Mouse (Mus musculus) spleen, postnatal 36 days (tissue): ENCODE data around the gene Sp100.

ENCODE experiments used
- DNase-seq, 2 experiments: peaks; one replicate each; pipeline ENCODE4 v3.0.0; 2022; ENCODE audit warnings: low spot score in 2 of 2, mixed read lengths in 1 of 2

Sp100 gene

DNA sequence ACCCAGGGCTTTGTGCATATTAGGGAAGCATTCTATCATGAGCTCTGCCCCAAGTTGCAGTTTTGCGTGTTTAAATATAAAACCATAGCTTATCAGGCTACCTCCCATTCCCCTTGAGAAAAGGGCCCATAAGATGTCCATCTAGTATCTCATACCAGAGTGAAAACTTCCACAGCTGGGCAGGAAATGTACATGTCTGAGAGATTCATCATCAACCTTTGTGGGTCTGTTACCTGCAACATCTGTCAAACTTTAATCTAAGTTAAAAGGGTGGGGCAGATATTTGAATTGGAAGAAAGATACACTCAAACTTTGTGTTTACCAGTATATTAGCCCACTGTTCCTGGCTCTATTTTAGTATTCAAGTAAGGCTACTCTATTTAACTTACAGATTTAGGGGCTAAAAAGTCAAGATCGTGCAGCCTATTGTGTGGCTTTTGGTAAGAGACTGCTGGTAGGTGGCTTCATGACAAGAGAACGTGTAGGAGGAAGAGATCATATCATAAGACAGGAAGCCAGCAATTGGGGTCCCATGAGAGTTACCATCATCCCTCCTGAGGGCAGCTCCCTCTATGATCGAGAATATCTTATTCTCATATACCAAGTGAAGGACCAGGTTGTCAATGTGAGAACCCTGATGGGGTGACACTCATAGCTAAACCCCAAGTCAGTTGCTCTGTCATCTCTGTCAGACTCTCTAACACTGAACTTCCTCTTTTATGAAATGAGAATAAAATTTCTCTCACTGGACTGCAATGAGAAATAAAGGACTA is 48.1 kb downstream of the Sp100 start:
- DNase-seq, result peak in 1 of 2 experiments; percentile 11

DNA sequence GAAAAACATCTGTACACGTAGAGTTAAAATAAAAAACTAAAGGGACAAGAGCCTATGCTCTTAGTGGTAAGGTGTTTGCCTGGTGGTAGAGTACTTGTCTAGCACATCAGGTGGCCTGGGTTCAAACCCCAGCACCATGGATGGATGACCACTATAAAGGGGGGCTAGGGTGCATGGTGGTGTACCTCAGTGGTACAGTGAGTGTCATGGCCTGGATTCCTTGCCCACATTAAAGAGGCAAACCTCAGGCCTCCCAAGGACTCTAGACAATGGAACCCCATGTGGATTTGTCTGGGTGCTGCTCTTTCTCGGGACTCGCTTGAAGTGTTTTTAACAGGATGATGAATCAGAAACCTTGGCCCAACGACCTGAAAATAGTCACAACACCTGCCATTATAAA is 52.7 kb downstream of the Sp100 start:
- DNase-seq, result no peak

DNA sequence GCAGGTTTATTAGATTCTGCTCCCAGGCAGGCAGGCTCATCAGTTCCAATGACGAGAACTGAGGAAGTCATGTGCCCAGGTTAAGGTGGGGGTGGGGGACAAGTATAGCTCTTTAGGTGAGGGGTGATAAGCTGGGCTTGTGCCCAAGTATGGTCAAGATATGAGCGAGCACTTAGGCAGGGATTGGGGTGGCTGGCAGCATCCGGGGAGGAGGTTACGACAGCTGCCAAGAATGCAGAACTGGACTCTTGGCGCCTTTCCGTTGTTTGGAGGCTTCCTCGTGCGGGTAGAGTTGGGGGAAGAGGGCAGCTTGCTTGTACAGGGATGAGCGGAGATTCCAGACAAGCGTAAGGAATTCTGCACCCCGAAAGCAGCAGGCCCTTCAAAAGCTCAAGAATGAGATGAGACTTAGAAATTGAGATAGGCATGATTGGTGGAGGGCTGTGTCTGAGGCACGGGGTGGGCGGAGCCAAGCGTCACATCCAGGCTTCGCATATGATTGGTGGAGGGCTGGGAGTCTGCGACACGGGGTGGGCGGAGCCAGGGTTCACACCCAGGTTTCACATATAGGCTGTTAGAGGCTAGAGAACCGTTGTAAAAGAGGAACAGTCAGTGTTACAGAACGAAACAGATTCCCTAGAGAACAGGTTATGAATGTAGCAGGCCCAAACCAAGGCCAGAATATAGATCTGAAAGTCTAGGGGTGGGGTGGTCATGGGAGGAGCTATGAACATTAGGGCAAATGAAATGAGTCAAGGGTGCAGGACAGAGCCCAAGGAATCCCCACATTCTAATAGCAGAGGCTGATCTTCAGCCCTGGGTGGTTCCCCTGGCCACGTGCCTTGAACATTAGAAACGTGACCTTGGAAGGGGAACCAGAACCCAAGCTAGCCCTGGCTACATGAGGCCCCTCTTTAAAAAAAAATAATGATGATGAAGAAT is 53.7 kb downstream of the Sp100 start:
- DNase-seq, result peak; percentile 95 to 96

DNA sequence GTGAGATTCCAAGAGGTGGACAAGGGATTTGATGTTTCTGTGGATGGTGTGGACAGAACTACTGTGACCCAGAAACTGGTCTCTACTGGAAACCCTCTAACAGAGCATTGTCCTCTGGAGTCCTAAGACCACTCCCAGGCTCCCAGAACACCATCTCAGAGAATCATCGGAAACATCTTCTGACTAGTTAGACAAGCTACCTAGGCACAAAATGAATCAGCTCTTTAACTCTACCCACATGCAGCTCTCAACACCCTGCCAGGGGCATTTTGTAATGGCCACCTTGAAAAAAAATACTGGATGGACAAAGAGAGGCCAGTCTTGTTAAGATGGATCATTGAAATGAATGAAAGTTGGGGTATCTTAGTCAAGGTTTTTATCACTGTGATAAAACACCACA is 55.8 kb downstream of the Sp100 start:
- DNase-seq, result no peak

DNA sequence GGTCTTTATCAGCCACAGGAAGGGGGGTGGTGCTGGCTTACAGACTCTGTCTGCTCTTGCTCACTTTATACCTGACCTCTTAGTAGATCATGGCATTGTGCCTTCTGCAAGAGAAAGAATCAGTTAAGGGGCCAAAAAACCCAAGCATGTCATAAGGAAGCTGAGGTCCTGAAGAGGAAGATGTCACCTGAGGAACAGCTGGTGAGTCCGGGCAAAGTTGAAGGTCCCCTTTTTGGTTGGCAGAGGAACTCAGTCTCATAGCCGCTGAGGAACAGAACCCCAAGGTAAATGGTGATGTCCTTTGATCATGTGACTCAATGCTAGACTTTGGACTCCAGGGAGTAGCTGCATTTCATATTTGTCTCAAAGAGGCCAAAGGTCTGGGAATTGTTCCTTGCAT is 57.0 kb downstream of the Sp100 start:
- no peak for DNase-seq

DNA sequence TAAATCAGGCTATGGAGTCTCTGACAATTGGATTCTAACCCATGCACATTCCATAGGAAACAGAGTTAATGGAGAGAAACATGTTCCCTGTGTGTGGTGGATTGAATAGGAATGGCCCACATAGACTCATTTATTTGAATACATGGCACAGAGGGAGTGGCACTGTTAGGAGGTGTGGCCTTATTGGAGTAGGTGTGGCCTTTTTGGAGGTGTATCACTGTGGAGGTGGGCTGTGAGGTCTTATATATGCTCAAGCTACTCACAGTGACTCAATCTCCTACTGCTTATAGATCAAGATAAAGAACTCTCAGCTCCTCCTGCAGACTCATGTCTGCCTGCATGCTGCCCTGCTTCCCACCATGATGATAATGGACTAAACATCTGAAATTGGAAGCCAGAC is 64.7 kb downstream of the Sp100 start:
- no peak for DNase-seq

DNA sequence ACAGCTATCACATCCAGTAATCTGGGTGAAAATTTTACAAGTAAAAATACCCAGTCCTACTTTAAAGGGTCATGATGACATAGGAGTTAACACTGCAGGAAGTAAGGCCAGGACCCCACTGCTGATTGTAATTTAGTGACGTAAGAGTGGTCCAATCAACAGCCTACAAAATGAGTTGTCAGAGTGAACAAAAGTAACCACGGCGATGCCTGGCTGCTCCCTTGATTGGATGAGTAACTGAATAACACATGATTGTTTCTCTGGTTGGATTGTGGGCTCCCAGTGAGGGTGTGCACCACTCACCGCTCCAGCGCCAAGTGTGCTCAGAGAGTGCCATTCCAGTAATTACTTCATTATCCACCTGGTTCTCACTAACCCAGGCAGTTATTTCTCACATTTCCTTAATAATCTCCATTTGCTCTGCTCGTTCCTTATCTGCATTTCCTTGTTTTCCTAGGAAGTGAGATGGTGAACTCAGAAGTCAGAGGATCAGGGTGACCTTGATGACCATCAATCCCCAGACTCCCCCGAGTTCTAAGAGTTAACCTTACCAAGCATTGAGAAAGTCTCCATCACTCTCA is 66.7 kb downstream of the Sp100 start:
- no peak for DNase-seq

DNA sequence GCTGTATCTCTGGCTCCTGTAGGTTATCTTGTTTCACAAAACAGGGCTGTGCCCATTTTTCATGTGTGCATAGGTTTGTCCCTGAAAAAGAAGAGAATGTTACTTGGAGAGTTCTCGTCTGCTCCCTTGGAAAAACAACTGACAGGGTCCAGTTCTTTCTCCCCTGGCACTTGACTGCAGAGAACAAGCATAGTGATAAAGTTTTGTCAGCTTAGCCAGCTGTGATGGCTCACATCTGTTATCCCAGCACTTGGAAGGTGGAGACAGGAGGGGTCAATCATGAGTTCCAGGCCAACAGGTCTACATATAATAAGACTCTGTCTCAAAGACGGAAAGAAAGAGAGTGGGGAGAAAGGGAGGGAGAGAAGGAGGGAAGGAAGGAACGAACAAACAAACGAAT is 69.3 kb downstream of the Sp100 start:
- no peak for DNase-seq

DNA sequence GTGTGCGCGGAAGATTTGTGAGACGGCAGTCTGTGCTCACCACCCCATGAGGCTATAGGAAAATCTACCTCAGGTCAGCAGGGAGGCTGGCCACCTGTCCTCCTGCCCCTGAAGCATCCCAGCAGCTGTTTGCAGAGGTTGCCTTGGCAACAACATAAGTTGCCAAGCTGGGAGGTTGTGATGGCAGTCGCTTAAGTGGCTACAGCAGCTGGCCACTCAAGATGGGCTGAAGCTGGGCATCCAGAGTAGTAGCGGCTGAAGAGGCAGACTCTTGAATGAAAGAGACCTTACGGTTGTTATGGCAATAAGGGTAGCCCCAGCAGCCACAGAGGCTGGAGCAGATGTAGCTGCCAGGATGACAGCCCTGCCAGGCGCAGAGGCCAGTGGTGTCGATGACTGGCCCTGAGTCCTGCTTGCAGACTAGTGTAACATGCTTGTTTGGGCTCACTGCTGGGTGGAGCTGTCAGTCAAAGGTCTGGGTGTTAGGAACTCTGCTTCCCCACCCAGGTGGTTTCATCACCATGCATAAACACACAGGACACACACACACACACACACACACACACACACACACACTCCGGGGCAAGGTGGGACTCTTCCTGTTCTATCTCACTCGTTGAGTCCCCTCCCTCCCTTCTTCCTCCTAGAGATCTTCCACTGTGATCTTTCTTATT is 70.6 kb downstream of the Sp100 start:
- DNase-seq, result peak; percentile 34 to 46

DNA sequence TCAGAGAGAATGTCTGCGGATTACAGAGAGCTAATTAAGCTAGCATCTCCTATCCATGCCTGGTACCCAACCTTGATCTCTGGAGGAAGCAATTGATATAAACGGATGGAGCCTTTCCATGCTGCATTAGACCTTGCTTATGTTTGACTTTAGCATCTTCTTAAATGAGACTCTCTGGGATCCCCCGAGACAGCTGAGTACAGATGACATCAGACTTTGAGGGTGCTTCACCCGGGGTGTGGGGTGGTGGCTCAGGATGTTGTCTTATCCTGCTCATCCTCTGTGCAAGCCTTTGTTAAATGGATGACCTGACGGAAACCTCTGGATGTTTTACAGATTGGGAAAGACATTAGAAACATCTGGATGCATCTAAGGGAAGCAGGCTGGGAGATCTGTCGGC is 80.7 kb downstream of the Sp100 start:
- no peak for DNase-seq

DNA sequence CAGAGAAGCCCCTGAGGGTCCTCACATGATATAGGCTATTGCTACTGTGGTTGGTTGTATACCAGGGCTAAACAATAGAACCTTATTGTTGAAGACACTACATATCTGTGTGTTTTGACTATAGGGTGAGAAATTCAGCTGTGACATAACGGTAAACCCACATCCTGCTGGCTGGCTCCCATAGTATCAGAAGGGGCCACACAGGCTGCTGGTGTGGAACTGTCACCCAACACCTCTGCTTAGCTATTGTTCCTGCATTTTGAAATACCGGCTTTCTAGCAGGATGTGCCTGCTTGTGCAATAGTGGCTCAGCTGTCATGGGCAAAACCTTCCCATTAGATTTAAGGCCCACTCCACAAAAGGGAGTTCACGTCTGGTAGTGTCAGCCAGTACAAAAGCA is 82.8 kb downstream of the Sp100 start:
- peak; percentile 46 to 47 for DNase-seq

DNA sequence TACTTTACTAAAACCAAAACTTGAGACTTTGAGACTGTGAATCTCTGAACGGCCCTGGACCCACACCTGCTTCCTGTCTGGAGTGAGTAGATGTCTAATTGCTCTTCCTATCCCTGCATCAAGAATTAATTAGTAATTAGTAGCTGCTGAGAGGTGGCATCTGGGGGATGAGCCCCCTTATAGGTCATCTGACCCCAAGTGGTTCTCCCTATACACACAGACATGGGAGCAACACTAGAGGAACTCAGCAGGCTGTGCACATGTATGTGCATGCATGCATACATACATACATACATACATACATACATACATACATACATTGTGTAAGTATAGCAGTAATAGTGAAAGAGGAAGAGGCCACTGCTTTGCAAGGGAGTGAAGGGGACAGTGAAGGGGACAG is 84.7 kb downstream of the Sp100 start:
- DNase-seq, result no peak

DNA sequence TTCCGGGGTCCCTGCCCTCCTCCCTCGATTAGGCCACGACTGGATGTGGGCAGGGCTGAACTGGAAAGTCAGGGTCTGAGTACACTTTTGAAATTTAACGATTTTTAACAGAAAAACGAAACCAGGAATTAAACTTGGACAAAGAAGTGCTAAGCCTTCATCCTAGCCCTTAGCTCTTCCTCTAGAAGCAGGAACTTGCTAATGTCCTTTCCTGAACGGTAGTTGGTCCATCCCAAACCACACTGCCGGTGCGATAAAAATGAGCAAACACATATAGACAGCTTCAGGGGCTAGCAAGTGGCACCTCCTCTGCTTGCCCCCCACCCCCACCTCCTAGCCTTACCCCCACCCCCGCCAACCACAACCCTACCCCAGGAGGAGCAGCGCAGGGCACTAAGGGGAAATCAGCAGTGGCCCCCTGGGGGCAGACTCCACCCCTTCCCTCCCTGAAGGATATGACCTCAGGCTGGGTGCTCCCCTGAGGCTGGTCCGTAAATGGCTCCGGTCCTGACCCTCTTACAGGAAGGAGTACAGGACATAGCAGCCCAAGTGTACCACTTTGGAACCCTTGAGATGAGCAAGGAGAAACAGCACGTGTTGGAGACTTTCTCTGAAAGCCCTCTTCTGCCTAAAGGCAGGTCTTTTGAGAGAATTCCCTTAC is 85.8 kb downstream of the Sp100 start:
- peak; percentile 86 to 88 for DNase-seq

DNA sequence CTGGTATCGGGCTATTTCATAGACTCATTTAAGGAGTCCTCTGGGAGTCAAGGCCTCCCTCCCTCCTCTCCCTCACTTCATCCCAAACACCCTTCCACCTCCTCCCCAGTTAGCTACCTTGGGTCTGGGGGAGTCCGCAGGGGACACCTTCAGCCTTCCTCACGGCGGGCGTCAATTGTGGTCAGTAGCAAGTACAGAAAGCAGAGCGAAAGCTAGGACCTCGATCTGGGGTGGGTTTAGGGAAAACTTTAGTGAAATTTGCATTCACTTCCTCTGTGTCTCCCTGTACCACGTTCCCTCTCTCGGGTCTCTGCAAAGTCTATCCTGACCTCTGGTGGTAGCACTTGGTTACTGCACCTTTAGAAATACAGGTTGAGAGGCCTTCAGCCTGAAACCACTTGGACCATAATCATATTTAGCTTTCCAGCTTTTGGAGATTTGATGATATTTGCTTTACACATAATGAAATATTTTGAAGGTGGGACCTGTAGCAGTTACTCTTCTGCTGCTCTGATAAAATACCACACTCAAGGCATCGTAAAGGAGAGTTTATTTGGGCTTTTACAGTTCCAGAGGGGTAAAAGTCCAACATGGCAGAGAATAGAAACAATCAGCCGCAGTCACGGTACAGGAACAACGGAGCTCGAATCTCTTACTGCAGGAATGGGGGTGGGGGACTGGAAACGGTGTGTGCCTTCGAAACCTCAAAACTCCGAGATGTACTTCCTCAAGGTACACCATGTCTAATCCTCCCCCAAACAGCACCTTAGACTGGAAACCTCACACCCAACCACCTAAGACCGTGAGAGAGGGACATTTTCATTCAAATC is 86.8 kb downstream of the Sp100 start:
- DNase-seq, result peak; percentile 83 to 89

DNA sequence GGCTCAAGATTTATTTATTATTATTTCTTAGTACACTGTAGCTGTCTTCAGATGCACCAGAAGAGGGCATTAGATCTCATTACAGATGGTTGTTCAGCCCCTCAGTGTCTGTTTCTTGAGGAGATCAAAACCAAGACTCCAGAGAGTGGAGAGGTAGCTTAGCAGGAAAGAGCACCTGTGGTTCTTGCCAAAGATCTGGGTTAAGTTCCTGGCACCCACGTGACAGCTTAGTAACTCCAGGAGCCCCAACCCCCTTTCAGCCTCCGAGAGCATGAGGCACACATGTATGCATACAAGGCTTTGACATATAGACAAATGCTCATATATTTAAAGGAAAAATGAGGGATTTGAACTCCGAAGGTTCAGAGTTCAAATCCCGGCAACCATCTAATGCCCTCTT is 89.2 kb downstream of the Sp100 start:
- no peak for DNase-seq

DNA sequence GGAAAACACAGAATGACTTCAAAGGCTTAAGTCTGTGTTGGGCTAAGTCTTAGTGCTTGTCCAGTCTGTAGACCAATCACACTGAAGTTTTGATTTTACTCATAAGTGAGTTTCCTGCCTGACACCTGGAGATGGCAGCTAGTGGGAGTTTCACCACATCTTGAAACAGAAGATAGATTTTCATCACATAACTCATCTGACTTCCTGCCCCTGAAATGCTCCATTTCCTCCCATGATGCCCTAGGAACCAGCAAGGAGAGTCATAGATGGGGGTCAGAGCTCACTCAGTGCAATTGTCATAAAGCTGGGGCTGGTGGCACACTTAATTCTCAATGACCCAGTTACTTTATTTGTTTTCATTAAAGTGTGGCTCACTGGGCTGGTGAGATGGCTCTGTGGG is 90.0 kb downstream of the Sp100 start:
- DNase-seq, result peak in 1 of 2 experiments; percentile 24

DNA sequence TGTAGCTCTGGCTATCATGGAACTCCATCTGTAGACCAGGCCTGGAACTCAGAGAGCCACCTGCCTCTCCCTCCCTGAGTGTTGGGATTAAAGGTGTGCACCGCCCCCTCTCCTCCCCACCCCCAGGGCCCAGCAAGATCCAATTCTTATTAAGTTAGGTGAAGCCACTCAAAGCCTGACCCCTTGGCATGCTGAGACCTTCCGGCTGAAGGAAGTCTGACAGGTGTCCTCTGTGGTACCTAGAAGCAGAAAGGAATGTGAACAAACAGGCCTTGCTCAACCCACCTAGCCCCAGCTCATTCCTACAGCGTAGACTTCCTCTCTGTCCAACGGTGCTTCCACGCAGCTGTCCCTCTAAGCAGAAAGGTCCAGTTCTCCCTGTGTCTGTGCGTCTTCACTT is 91.1 kb downstream of the Sp100 start:
- DNase-seq, result no peak

DNA sequence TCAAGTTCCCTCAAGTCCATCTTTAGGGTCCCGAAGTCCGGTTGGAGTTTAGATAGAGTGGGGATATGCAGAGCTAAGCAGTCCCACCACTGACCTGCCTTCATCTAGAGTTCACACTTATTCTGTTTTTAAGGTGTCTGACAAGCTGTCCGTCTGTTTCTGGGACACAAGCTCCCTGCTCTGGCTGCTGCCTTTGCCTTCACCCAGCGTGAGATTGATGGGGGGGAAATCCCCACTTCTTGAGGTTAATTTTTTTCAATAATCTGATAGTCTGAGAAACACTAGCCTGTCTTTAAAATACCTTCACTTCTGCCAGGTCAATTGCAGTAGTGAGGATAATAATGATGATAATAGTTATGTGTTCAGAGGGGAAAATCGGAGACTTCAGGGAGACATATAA is 92.5 kb downstream of the Sp100 start:
- no peak for DNase-seq

DNA sequence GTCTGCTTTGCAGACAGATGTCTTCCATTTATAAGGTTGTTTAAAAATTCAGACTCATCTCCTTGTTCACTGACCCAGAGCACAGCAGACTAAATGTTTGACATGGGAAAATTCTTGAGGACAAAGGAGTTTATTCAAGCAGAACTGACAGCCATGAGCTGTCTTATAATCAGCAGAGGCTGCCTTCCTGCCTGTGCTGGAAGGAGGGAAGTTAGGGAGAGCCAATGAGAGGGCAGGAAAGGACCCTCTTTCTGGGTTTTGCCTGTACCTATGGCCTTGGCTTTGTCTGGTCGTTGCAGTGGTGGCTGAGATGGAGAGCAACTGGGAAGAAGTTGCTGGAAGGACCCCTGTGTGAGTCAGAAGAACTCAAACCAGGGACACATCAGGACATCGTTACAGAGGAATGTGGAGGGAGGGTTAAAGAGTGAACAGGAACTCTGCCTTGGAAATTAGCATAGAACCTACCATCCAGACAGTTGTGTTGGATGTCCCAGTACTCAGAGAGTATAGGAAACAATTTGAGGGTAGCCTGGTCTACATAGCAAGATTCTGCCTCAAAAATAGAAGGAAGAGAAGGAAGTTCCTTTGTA is 93.2 kb downstream of the Sp100 start:
- no peak for DNase-seq

DNA sequence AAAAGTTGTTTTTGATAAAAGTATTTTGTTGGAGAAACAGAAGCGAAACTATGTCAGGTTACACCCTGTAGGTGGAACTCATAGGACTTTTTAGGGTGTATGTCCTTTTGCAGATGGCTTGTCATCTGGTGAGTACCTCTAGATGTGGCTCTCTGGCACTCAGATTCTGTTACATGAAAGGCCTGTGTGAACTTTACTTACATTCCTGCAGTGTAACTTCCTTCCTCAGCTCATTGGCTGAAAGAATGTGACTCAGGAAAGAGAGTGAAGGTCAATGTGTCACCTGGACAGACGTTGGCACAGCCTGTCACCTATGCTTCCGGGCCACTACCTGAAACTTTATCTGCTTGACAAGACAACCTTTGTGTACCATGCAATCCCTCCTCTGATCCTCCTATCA is 94.8 kb downstream of the Sp100 start:
- DNase-seq, result no peak
